Mouse (Mus musculus) E14TG2a.4 (cell line): ENCODE measurements around the gene Ppp1r36.

Experiments used
- CTCF ChIP-seq: conservative IDR thresholded peaks from 2 replicates; pipeline ENCODE4 v1.5.1; 2014; ENCODE audit warnings: low read length
- NANOG ChIP-seq: IDR thresholded peaks from 2 replicates; pipeline ENCODE4 v1.6.1; 2014; ENCODE audit warnings: borderline replicate concordance, low read length, mixed read lengths
- POU5F1 ChIP-seq: IDR thresholded peaks from 2 replicates; pipeline ENCODE4 v1.6.1; 2014; ENCODE audit warnings: low read length, borderline replicate concordance

DNA sequence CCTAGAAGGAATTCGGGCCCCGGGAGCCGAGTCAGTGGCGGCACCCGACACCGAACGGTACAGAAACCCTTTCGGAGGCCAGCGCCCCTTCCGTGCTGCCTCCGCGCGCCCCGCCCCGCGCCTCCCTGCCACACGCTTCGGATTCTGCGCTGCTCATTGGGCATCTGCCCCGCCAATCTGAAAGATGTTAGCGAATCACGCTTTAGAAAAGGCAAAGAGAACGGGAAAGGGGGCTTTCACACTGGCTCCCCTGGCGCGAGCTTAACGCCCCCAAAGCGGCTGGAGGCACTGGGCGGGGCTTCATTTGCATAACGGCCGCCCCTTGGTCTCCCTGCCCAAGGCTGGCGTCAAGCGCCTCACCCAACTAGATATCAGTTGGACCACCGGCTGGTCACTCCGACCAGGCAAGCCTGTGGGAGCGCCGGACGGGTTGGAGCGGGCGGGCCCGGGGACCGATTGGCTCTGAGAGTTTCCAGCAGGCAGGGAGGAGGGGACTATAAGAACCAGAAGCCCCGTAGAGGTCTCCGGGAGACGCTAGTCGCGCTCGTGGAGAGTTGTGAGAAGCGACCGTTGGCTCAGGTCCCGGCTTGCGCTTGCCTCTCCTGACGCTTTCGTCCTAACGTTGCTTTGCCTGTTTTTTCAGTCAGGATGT is 13.3 kb upstream of the Ppp1r36 start, which contains the start of gene Hspa2:
- TF ChIP-seq CTCF (no peak), NANOG (no peak), POU5F1 (no peak)
